ENCODE assay signal across 7 mouse cellular contexts in genomic region chr9:123926041-123926440, GRCm38 (mm10). TPM values are rescaled to one million over a fixed set of nuclear protein-coding genes. Genes with fewer than 3 reads are reported as not detected.
DNase-seq lines count a peak whose midpoint lies in the region; ATAC-seq lines count a peak whose summit lies in the region.
"Not testable (repeated sequence)": the region's sequence is repeated elsewhere in the genome, so short reads cannot be mapped to it uniquely, and the experiment has no call there.

No protein-coding gene starts in this region.

- H3K9me3 ChIP-seq in embryonic facial prominence, embryonic 14.5 days (ENCODE audit: control insufficient read depth, low read length); heart, embryonic 12.5 days (replicated peaks); limb, embryonic 15.5 days; midbrain, embryonic 15.5 days: not testable (repeated sequence)

- WGBS in embryonic facial prominence, embryonic 14.5 days, result 6% methylated on average over 5 of the region's 5 CpGs
- WGBS in heart, embryonic 12.5 days, result 7% methylated on average over 5 of the region's 5 CpGs
- WGBS in limb, embryonic 15.5 days, result 7% methylated on average over 5 of the region's 5 CpGs
- 3% methylated on average over 5 of the region's 5 CpGs for WGBS in midbrain, embryonic 15.5 days

- H3K4me1 ChIP-seq in embryonic facial prominence, embryonic 14.5 days (ENCODE audit: control insufficient read depth, insufficient read depth, low read length), result not testable (repeated sequence)
- peaks cover 25% of the 10 kb centered on the region for H3K4me1 ChIP-seq in heart, embryonic 12.5 days (replicated peaks)
- H3K4me1 ChIP-seq in limb, embryonic 15.5 days, result peaks cover 26% of the 10 kb centered on the region
- H3K4me1 ChIP-seq in midbrain, embryonic 15.5 days, result peaks cover 16% of the 10 kb centered on the region; the same call in 1 of the 2 replicates

- peaks cover 10% of the 10 kb centered on the region for H3K27me3 ChIP-seq in embryonic facial prominence, embryonic 14.5 days (replicated peaks; ENCODE audit: control insufficient read depth, insufficient read depth, low read length)
- H3K27me3 ChIP-seq in heart, embryonic 12.5 days (replicated peaks); midbrain, embryonic 15.5 days (replicated peaks): not testable (repeated sequence)
- peaks cover 16% of the 10 kb centered on the region for H3K27me3 ChIP-seq in limb, embryonic 15.5 days

- DNase-seq in brain, embryonic 18.5 days (ENCODE audit: low read depth, low spot score), result peak; percentile 46
- DNase-seq in embryonic facial prominence, embryonic 14.5 days (ENCODE audit: low spot score), result peak; percentile 83
- peak; percentile 81 for DNase-seq in kidney, adult 9 months
- peak; percentile 55 to 77 for DNase-seq in spleen, postnatal 10 days (ENCODE audit: low spot score in 2 of 2)

- H3K27ac ChIP-seq in embryonic facial prominence, embryonic 14.5 days (replicated peaks; ENCODE audit: low read depth, low read length); heart, embryonic 12.5 days (ENCODE audit: poor library complexity, severe bottlenecking); limb, embryonic 15.5 days; midbrain, embryonic 15.5 days: not testable (repeated sequence)

- not testable (repeated sequence) for ATAC-seq in embryonic facial prominence, embryonic 14.5 days (ENCODE audit: low read depth); heart, embryonic 12.5 days (ENCODE audit: insufficient number of reproducible peaks, low FRiP score); limb, embryonic 15.5 days (ENCODE audit: insufficient number of reproducible peaks, low FRiP score, low TSS enrichment, low read depth); midbrain, embryonic 15.5 days (replicated peaks)

- H3K9ac ChIP-seq in embryonic facial prominence, embryonic 14.5 days (ENCODE audit: low read depth, low read length); heart, embryonic 12.5 days; midbrain, embryonic 15.5 days: not testable (repeated sequence)
- H3K9ac ChIP-seq in limb, embryonic 15.5 days, result 0 out of 2 replicates have a peak overlapping the region, but pooled peaks have one; percentile 26

- peak overlapping the region; percentile 78; the same call in 1 of the 2 replicates for H3K4me2 ChIP-seq in embryonic facial prominence, embryonic 14.5 days (ENCODE audit: low read depth, low read length)
- peak overlapping the region; percentile 90 for H3K4me2 ChIP-seq in heart, embryonic 12.5 days
- peak overlapping the region; percentile 41 for H3K4me2 ChIP-seq in limb, embryonic 15.5 days
- H3K4me2 ChIP-seq in midbrain, embryonic 15.5 days, result peak overlapping the region; percentile 85

- 0 out of 2 replicates have a peak overlapping the region, but pooled peaks have one; percentile 58 for H3K4me3 ChIP-seq in embryonic facial prominence, embryonic 14.5 days (ENCODE audit: low read depth, low read length)
- H3K4me3 ChIP-seq in heart, embryonic 12.5 days, result not testable (repeated sequence)
- peak overlapping the region; percentile 57 for H3K4me3 ChIP-seq in limb, embryonic 15.5 days
- peak overlapping the region; percentile 71 for H3K4me3 ChIP-seq in midbrain, embryonic 15.5 days

- H3K36me3 ChIP-seq in embryonic facial prominence, embryonic 14.5 days (ENCODE audit: control insufficient read depth, insufficient read depth, low read length); heart, embryonic 12.5 days; limb, embryonic 15.5 days; midbrain, embryonic 15.5 days (replicated peaks): not testable (repeated sequence)

RNA-seq across cellular contexts. Expression of gene Ccr1, which starts 42.5 kb away (rescaled TPM):
- 4.7 and 5.0 TPM in 2 replicates for polyA plus RNA-seq in embryonic facial prominence, embryonic 14.5 days (2014; fragmentation: Nextera tagmentation; extraction: Ambion mirVana)
- polyA plus RNA-seq in heart, embryonic 12.5 days (2016; fragmentation: Nextera tagmentation; extraction: Ambion mirVana), result 0.50 and 0.98 TPM in 2 replicates
- polyA plus RNA-seq in limb, embryonic 15.5 days (2015; fragmentation: Nextera tagmentation; extraction: Ambion mirVana), result 4.2 and 5.8 TPM in 2 replicates
- 0.84 and 1.0 TPM in 2 replicates for polyA plus RNA-seq in midbrain, embryonic 15.5 days (2015; fragmentation: Nextera tagmentation; extraction: Ambion mirVana)

RNA-seq across cellular contexts. Expression of gene Ccr1l1, which starts 52.2 kb away (rescaled TPM):
- polyA plus RNA-seq in embryonic facial prominence, embryonic 14.5 days (2014; fragmentation: Nextera tagmentation; extraction: Ambion mirVana), result not detected in 2 replicates
- not detected in 2 replicates for polyA plus RNA-seq in heart, embryonic 12.5 days (2016; fragmentation: Nextera tagmentation; extraction: Ambion mirVana)
- not detected in 2 replicates for polyA plus RNA-seq in limb, embryonic 15.5 days (2015; fragmentation: Nextera tagmentation; extraction: Ambion mirVana)
- polyA plus RNA-seq in midbrain, embryonic 15.5 days (2015; fragmentation: Nextera tagmentation; extraction: Ambion mirVana), result not detected in 2 replicates
